Mouse (Mus musculus) hindbrain, embryonic 14.5 days (tissue): ENCODE data around the gene Dok4. TPM values are rescaled to one million over a fixed set of nuclear protein-coding genes. Genes with fewer than 3 reads are reported as not detected.
"Not testable (repeated sequence)": the region's sequence is repeated elsewhere in the genome, so short reads cannot be mapped to it uniquely, and the experiment has no call there.

Source experiments
- ATAC-seq: fragments of 200-750 bp; cut with Nextera tagmentation; 2 replicates; pipeline ENCODE4 v1.8.0; 2017; ENCODE audit warnings: moderate number of reproducible peaks, mild to moderate bottlenecking, moderate TSS enrichment, moderate library complexity; ENCODE audit not compliant: low FRiP score
- DNase-seq: peaks from one replicate; pipeline ENCODE4 v3.0.0-alpha.2; 2015; ENCODE audit warnings: low spot score
- H3K27ac ChIP-seq: fragments of 300-500 bp; sonication (generic); 2 replicates; pipeline ENCODE4 v1.5.1; 2014; ENCODE audit warnings: mild to moderate bottlenecking, moderate library complexity
- H3K27me3 ChIP-seq: fragments of 300-500 bp; sonication (generic); 2 replicates; pipeline ENCODE4 v1.6.1; 2014; ENCODE audit warnings: mild to moderate bottlenecking, low read length, mixed read lengths; ENCODE audit not compliant: control insufficient read depth, insufficient read depth
- H3K36me3 ChIP-seq: fragments of 300-500 bp; sonication (generic); replicated peaks from 2 replicates; pipeline ENCODE4 v1.6.1; 2014; ENCODE audit not compliant: control insufficient read depth, insufficient read depth
- H3K4me1 ChIP-seq: fragments of 300-500 bp; sonication (generic); replicated peaks from 2 replicates; pipeline ENCODE4 v1.6.1; 2014; ENCODE audit warnings: antibody characterized with exemption, low read length, mixed read lengths; ENCODE audit not compliant: control insufficient read depth, insufficient read depth
- H3K4me2 ChIP-seq: fragments of 300-500 bp; sonication (generic); replicated peaks from 2 replicates; pipeline ENCODE4 v1.6.1; 2014; ENCODE audit warnings: mild to moderate bottlenecking, moderate library complexity
- H3K4me3 ChIP-seq: fragments of 300-500 bp; sonication (generic); replicated peaks from 2 replicates; pipeline ENCODE4 v1.5.1; 2014; ENCODE audit warnings: mild to moderate bottlenecking, low read length
- H3K9ac ChIP-seq: fragments of 300-500 bp; sonication (generic); 2 replicates; pipeline ENCODE4 v1.6.1; 2014
- H3K9me3 ChIP-seq: fragments of 300-500 bp; sonication (generic); 2 replicates; pipeline ENCODE4 v1.6.1; 2016; ENCODE audit warnings: low read length; ENCODE audit not compliant: control insufficient read depth
- WGBS: fragments of 180-500 bp; shearing (Covaris S2); extraction: QIAGEN DNeasy Blood & Tissue Kit; methylation state at CpG from one replicate; pipeline ENCODE4 v1.1.7; 2014; 5-methylcytosine and 5-hydroxymethylcytosine counted together
- polyA plus RNA-seq: library from polyadenylated mRNA; unstranded; fragments of >200 nt; fragmentation: Nextera tagmentation; extraction: Ambion mirVana; gene quantifications from 2 replicates; pipeline ENCODE4 v1.2.1, GENCODE M21; 2014

The Dok4 gene
- polyA plus RNA-seq, 1 experiment from 2014 or later: 65.2 TPM

GRCm38 (mm10) chr8:94862487-94863220, 13.5 kb downstream of the Dok4 start:
- 94% methylated on average over 12 of the region's 12 CpGs for whole genome bisulfite sequencing
- Histone ChIP-seq H3K9ac (no peak overlapping the region), H3K4me1 (peaks cover 14% of the 10 kb centered on the region), H3K4me3 (no peak overlapping the region), H3K27ac (no peak overlapping the region), H3K4me2 (no peak overlapping the region), H3K9me3 (no peaks in the 10 kb centered on the region), H3K36me3 (peaks cover 73% of the 10 kb centered on the region), H3K27me3 (no peaks in the 10 kb centered on the region)
- no peak for DNase-seq
- ATAC-seq: no peak

- ATAC-seq (no peak), DNase-seq (peak; percentile 61)
- peaks cover 14% of the 10 kb centered on the region for H3K4me1 ChIP-seq
- no peak overlapping the region for H3K27ac ChIP-seq
- no peaks in the 10 kb centered on the region for H3K9me3 ChIP-seq
- H3K27me3 ChIP-seq: no peaks in the 10 kb centered on the region
- WGBS: 78% methylated on average over 8 of the region's 8 CpGs
- H3K4me3 ChIP-seq: no peak overlapping the region
- peaks cover 64% of the 10 kb centered on the region for H3K36me3 ChIP-seq
- H3K4me2 ChIP-seq: no peak overlapping the region
- H3K9ac ChIP-seq: no peak overlapping the region
Measured at GRCm38 (mm10) chr8:94861352-94861910, 14.7 kb downstream of the Dok4 start.

- H3K4me1 ChIP-seq: peaks cover 14% of the 10 kb centered on the region
- peak within 1 kb of the TSS; percentile 92 for H3K4me2 ChIP-seq
- ATAC-seq (peak; percentile 85), DNase-seq (peak; percentile 94)
- H3K9ac ChIP-seq: peak within 1 kb of the TSS; percentile 87
- no peaks in the 10 kb centered on the region for H3K27me3 ChIP-seq
- peak within 1 kb of the TSS; percentile 91 for H3K4me3 ChIP-seq
- H3K36me3 ChIP-seq: peaks cover 52% of the 10 kb centered on the region
- WGBS: under 1% methylated on average over 66 of the region's 68 CpGs
- peak within 1 kb of the TSS; percentile 77 for H3K27ac ChIP-seq
- H3K9me3 ChIP-seq: no peaks in the 10 kb centered on the region
Measured at GRCm38 (mm10) chr8:94857346-94858173, 18.6 kb downstream of the Dok4 start, which contains the start of gene Polr2c. TSS of gene Polr2c (plus strand) at chr8:94857450.

GRCm38 (mm10) chr8:94857011-94857345, 19.2 kb downstream of the Dok4 start:
- Histone ChIP-seq H3K9ac (peak overlapping the region; percentile 87; the same call in 1 of the 2 replicates), H3K27me3 (no peaks in the 10 kb centered on the region), H3K27ac (no peak overlapping the region), H3K4me3 (no peak overlapping the region), H3K36me3 (peaks cover 52% of the 10 kb centered on the region), H3K4me2 (peak overlapping the region; percentile 3; the same call in 1 of the 2 replicates), H3K4me1 (peaks cover 14% of the 10 kb centered on the region), H3K9me3 (no peaks in the 10 kb centered on the region)
- no peak for ATAC-seq
- DNase-seq: no peak
- 33% methylated on average over 5 of the region's 5 CpGs for WGBS

GRCm38 (mm10) chr8:94854761-94855160, 21.4 kb downstream of the Dok4 start:
- WGBS: 90% methylated on average over 11 of the region's 11 CpGs

GRCm38 (mm10) chr8:94850049-94850448, 26.1 kb downstream of the Dok4 start:
- H3K9ac ChIP-seq: no peak overlapping the region
- H3K36me3 ChIP-seq: peaks cover 94% of the 10 kb centered on the region

More at GRCm38 (mm10) chr8:94854761-94855160, 21.4 kb downstream of the Dok4 start:
- H3K4me3 ChIP-seq, ATAC-seq, H3K4me2 ChIP-seq, H3K27me3 ChIP-seq, H3K27ac ChIP-seq, H3K9me3 ChIP-seq, DNase-seq, H3K9ac ChIP-seq: not testable (repeated sequence)
- H3K36me3 ChIP-seq: peaks cover 54% of the 10 kb centered on the region
- peaks cover 14% of the 10 kb centered on the region for H3K4me1 ChIP-seq

GRCm38 (mm10) chr8:94841183-94841582, 34.9 kb downstream of the Dok4 start:
- Histone ChIP-seq H3K27me3 (no peaks in the 10 kb centered on the region), H3K4me1 (peaks cover 18% of the 10 kb centered on the region), H3K36me3 (peaks cover 30% of the 10 kb centered on the region), H3K4me3 (no peak overlapping the region), H3K27ac (no peak overlapping the region), H3K4me2 (no peak overlapping the region), H3K9ac (no peak overlapping the region), H3K9me3 (no peaks in the 10 kb centered on the region)
- 57% methylated on average over 2 of the region's 2 CpGs for WGBS
- ATAC-seq (no peak), DNase-seq (no peak)

More at GRCm38 (mm10) chr8:94850049-94850448, 26.1 kb downstream of the Dok4 start:
- WGBS: 93% methylated on average over 5 of the region's 5 CpGs
- Histone ChIP-seq H3K4me3 (no peak overlapping the region), H3K9me3 (no peaks in the 10 kb centered on the region), H3K27me3 (no peaks in the 10 kb centered on the region), H3K27ac (no peak overlapping the region), H3K4me1 (no peaks in the 10 kb centered on the region), H3K4me2 (no peak overlapping the region)
- DNase-seq (no peak), ATAC-seq (no peak)

- Histone ChIP-seq H3K36me3 (0 out of 2 replicates have a peak, but pooled peaks cover 8% of the 10 kb centered on the region), H3K27ac (peak overlapping the region; percentile 93), H3K9me3 (no peaks in the 10 kb centered on the region), H3K4me1 (peaks cover 18% of the 10 kb centered on the region), H3K27me3 (no peaks in the 10 kb centered on the region), H3K4me3 (peak overlapping the region; percentile 99), H3K9ac (peak overlapping the region; percentile 92), H3K4me2 (peak overlapping the region; percentile 84)
- peak; percentile 61 for DNase-seq
- ATAC-seq: peak; percentile 48
- WGBS: under 1% methylated on average over 24 of the region's 24 CpGs
Measured at GRCm38 (mm10) chr8:94838600-94838999, 37.5 kb downstream of the Dok4 start.
